Mouse (Mus musculus) limb, embryonic 11.5 days (tissue): ENCODE measurements around the gene Rnf5. TPM values are rescaled to one million over a fixed set of nuclear protein-coding genes. Genes with fewer than 3 reads are reported as not detected.

Experiments
- ATAC-seq: fragments of 200-750 bp; cut with Nextera tagmentation; 2 replicates; pipeline ENCODE4 v1.8.0; 2017; ENCODE audit warnings: low read depth; ENCODE audit not compliant: insufficient number of reproducible peaks, low FRiP score, low TSS enrichment
- DNase-seq: peaks from one replicate; pipeline ENCODE4 v3.0.0-alpha.2; 2015; ENCODE audit warnings: low spot score
- H3K27ac ChIP-seq: fragments of 300-500 bp; sonication (generic); replicated peaks from 2 replicates; pipeline ENCODE4 v1.5.1; 2014; ENCODE audit warnings: low read depth, mild to moderate bottlenecking, low read length
- H3K27me3 ChIP-seq: fragments of 300-500 bp; sonication (generic); 2 replicates; pipeline ENCODE4 v1.6.1; 2014; ENCODE audit warnings: mild to moderate bottlenecking, low read length, mixed read lengths; ENCODE audit not compliant: control insufficient read depth, insufficient read depth
- H3K36me3 ChIP-seq: fragments of 300-500 bp; sonication (generic); 2 replicates; pipeline ENCODE4 v1.6.1; 2014; ENCODE audit warnings: mild to moderate bottlenecking, low read length, moderate library complexity, mixed read lengths; ENCODE audit not compliant: control insufficient read depth, insufficient read depth
- H3K4me1 ChIP-seq: fragments of 300-500 bp; sonication (generic); 2 replicates; pipeline ENCODE4 v1.6.1; 2014; ENCODE audit warnings: low read length, mixed read lengths; ENCODE audit not compliant: control insufficient read depth, insufficient read depth
- H3K4me2 ChIP-seq: fragments of 300-500 bp; sonication (generic); 2 replicates; pipeline ENCODE4 v1.6.1; 2014; ENCODE audit warnings: low read depth, mild to moderate bottlenecking, moderate library complexity; ENCODE audit not compliant: severe bottlenecking
- H3K4me3 ChIP-seq: fragments of 300-500 bp; sonication (generic); 2 replicates; pipeline ENCODE4 v1.5.1; 2014; ENCODE audit warnings: low read depth, low read length
- H3K9ac ChIP-seq: fragments of 300-500 bp; sonication (generic); 2 replicates; pipeline ENCODE4 v1.6.1; 2014; ENCODE audit warnings: mild to moderate bottlenecking, low read length
- H3K9me3 ChIP-seq: fragments of 300-500 bp; sonication (generic); 2 replicates; pipeline ENCODE4 v1.6.1; 2016; ENCODE audit warnings: low read length; ENCODE audit not compliant: control insufficient read depth
- WGBS: fragments of 180-500 bp; shearing (Covaris S2); extraction: QIAGEN DNeasy Blood & Tissue Kit; methylation state at CpG from one replicate; pipeline ENCODE4 v1.1.7; 2014; 5-methylcytosine and 5-hydroxymethylcytosine counted together
- polyA plus RNA-seq: library from polyadenylated mRNA; unstranded; fragments of >200 nt; fragmentation: Nextera tagmentation; extraction: Ambion mirVana; gene quantifications from 2 replicates; pipeline ENCODE4 v1.2.1, GENCODE M21; 2014

Rnf5 gene
- polyA plus RNA-seq, 1 experiment from 2014 or later: 111 TPM

DNA sequence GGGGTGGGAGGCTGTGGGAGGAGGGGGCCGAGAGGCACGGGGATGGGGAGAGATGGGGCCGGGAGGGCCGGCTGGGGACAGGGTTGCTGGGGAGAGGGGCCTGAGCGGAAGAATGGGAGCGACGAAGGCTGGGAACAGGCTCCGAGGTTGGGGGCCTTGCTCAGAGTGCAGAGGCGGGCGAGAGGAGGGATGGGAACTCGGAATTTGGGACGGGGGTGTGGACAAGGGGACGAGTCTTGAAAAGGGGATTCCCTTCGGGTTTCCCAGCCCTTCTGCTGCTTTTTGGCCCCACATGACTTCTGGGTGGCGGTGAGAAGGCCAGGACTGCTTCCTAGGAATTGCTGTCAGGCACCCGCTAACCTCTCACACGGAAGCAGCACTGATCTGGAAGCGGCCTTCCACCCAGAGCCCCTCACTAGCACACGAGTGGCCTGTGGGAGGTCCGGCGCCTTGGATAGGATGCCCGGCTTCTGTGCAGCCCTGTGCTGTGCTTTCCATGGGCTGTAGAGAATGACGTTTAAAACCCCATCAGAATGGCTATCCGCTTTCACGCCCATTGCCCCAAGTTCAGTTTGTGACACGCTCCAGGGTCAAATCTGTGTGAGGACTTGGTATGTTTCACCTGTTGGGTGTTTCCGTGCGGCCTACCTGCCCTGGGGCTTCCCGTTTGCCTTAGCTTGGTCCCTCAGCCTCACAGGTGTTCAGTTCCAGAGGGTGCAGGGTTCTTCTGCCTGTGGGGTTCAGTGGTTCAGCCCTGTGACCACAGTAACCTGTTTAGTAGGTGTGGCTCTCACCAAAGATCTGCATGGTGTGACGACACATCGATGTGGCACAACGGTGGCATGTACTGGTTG is 2.9 kb upstream of the Rnf5 start:
- 18% methylated on average over 31 of the region's 32 CpGs for WGBS

DNA sequence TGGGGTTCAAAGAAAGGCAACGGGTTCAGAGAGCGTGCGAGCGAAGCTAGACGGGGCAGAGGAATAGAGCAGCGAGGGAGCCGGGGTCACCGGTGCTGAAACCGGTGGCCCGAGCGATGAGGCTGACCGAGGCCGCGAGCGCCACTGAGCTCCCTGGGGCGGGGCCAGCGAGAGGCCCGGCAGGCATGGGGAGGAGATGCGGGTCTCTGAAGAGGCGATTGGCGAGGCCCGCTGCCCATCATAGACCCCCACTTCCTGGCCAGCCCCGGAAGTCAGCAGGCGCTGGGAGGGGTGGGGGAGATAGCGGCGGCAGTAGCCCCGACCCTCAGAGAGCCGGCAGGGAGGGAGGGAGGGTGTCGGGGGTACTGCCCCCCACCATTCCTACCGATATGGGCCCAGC is 2.1 kb upstream of the Rnf5 start:
- Histone ChIP-seq H3K9me3 (no peaks in the 10 kb centered on the region), H3K9ac (peak overlapping the region; percentile 89), H3K4me2 (peak overlapping the region; percentile 93), H3K36me3 (peaks cover 4% of the 10 kb centered on the region; the same call in 1 of the 2 replicates), H3K27me3 (no peaks in the 10 kb centered on the region), H3K27ac (peak overlapping the region; percentile 72; the same call in 1 of the 2 replicates), H3K4me1 (peaks cover 16% of the 10 kb centered on the region), H3K4me3 (peak overlapping the region; percentile 96)
- under 1% methylated on average over 23 of the region's 30 CpGs for WGBS
- ATAC-seq: peak; percentile 14
- peak; percentile 97 for DNase-seq

More for the DNA sequence above, 2.9 kb upstream of the Rnf5 start:
- Histone ChIP-seq H3K4me1 (peaks cover 16% of the 10 kb centered on the region), H3K4me3 (peak overlapping the region; percentile 96), H3K36me3 (peaks cover 8% of the 10 kb centered on the region; the same call in 1 of the 2 replicates), H3K27ac (peak overlapping the region; percentile 68; the same call in 1 of the 2 replicates), H3K27me3 (no peaks in the 10 kb centered on the region), H3K9ac (peak overlapping the region; percentile 89), H3K9me3 (no peaks in the 10 kb centered on the region), H3K4me2 (peak overlapping the region; percentile 93)
- no peak for ATAC-seq
- DNase-seq: no peak

DNA sequence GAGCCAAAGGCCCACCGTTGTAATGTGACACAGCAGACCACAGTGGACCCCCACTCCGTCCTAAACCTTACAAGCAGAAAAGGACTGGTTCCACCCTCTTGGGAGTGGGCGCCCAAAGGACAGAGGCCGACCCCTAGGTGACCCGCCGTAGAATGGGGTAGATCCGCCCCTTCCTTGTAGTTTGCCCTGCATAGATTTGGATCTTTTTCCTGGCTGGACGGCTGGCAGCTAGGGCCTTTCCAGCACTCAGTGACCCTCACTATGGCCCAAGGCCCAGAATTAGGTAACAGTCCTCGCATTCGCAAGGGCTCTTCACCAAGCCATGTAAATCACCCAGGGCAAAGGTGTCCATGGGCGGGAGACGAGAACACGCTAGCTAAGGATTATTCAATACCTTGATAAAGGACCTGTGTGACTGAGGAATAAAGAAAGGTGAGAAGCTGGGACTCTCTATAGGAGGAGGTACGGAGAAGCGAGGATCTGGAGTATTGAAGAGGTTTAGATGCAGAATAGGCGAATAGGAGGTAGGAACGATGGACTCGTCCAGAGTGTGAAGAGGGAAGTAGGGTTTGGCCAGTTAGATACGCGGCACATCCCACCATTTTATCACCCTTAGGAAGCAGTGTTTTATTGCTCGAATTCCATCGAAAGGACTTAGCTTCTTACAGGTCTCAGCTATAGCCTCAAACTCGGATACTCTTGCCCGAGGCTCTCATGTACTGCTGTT is 1.2 kb upstream of the Rnf5 start:
- 10% methylated on average over 24 of the region's 24 CpGs for WGBS
- H3K4me1 ChIP-seq: peaks cover 16% of the 10 kb centered on the region
- DNase-seq (no peak), ATAC-seq (no peak)
- no peaks in the 10 kb centered on the region for H3K27me3 ChIP-seq
- H3K27ac ChIP-seq: peak overlapping the region; percentile 72
- peak overlapping the region; percentile 89 for H3K9ac ChIP-seq
- H3K9me3 ChIP-seq: no peaks in the 10 kb centered on the region
- H3K4me3 ChIP-seq: peak overlapping the region; percentile 96
- peaks cover 7% of the 10 kb centered on the region; the same call in 1 of the 2 replicates for H3K36me3 ChIP-seq
- peak overlapping the region; percentile 93 for H3K4me2 ChIP-seq

DNA sequence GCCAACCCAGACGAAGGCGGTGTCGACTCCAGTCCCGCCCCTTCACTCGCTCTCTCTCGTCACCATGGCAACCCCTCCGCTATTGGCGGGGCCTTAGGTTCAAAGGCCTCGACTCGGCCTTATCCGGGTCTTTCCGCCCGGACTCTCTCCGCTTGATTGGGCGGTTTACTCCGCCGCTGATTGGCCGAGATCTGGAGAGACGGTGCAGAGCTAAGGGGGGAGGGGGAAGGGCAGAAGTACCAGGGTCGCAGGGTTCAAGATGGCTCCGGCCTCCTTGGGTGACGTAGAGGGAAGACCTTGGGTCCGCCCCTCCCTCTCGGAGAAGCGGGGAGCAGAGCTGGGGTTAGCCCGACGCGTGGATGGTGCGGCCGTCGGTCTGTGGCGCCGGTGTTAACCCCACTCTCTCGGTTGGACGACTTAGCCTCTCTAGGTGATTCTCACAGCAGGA is 595 bp upstream of the Rnf5 start, which contains the start of gene Agpat1:
TSS of gene Agpat1 (plus strand) at position 202 of the 448 bp plus-strand sequence.
- H3K9me3 ChIP-seq: no peaks in the 10 kb centered on the region
- ATAC-seq (peak; percentile 90), DNase-seq (peak; percentile 99)
- peaks cover 7% of the 10 kb centered on the region; the same call in 1 of the 2 replicates for H3K36me3 ChIP-seq
- peaks cover 16% of the 10 kb centered on the region for H3K4me1 ChIP-seq
- H3K27me3 ChIP-seq: no peaks in the 10 kb centered on the region
- H3K4me3 ChIP-seq: peak within 1 kb of the TSS; percentile 96
- H3K4me2 ChIP-seq: peak within 1 kb of the TSS; percentile 93
- H3K9ac ChIP-seq: peak within 1 kb of the TSS; percentile 89
- peak within 1 kb of the TSS; percentile 72 for H3K27ac ChIP-seq
- 0% methylated on average over 35 of the region's 35 CpGs for WGBS

DNA sequence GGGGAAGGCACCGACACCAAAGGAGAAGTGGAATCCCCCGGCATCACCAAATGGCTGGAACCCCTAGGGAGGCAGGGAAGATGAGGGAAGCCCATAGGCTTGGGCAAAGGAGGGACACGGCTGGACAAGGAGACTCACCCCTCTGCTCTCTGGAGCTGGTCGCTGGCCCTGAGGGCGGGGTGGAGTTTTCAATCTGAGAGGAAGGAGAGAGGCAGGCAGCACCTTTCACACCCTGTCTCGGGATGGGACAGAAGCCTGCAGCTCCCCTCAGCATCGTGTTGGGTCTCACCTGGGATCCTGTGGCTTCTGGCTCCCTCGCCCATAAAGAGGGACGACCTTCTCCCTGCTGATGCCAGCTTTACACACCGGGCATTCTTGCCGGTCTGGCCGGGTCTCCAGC is 1.7 kb downstream of the Rnf5 start:
- no peak overlapping the region for H3K4me3 ChIP-seq
- peaks cover 25% of the 10 kb centered on the region for H3K4me1 ChIP-seq
- 0 out of 2 replicates have a peak overlapping the region, but pooled peaks have one; percentile 73 for H3K4me2 ChIP-seq
- ATAC-seq (no peak), DNase-seq (no peak)
- peaks cover 7% of the 10 kb centered on the region; the same call in 1 of the 2 replicates for H3K36me3 ChIP-seq
- no peak overlapping the region for H3K27ac ChIP-seq
- H3K9me3 ChIP-seq: no peaks in the 10 kb centered on the region
- no peaks in the 10 kb centered on the region for H3K27me3 ChIP-seq
- no peak overlapping the region for H3K9ac ChIP-seq
- WGBS: 85% methylated on average over 12 of the region's 12 CpGs

DNA sequence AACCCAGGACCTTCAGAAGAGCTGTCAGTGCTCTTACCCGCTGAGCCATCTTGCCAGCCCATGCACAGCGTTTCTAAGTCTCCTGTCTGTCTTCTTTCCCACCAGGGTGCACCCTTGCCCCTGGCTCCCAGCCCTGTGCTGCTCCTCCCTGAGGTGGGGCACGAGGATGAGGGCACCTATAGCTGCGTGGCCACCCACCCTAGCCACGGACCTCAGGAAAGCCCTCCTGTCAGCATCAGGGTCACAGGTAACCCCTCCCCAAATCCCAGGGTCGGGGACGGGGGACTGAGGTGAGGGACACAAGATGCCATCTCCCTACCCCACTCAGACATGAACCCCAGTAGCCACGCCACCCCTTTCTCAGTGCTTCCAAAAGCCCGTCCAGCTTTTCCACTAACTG is 3.6 kb downstream of the Rnf5 start:
- Histone ChIP-seq H3K4me3 (no peak overlapping the region), H3K27ac (no peak overlapping the region), H3K4me2 (no peak overlapping the region), H3K9ac (no peak overlapping the region), H3K4me1 (peaks cover 17% of the 10 kb centered on the region), H3K27me3 (no peaks in the 10 kb centered on the region), H3K9me3 (no peaks in the 10 kb centered on the region), H3K36me3 (peaks cover 12% of the 10 kb centered on the region; the same call in 1 of the 2 replicates)
- ATAC-seq (no peak), DNase-seq (no peak)
- 81% methylated on average over 9 of the region's 9 CpGs for WGBS

DNA sequence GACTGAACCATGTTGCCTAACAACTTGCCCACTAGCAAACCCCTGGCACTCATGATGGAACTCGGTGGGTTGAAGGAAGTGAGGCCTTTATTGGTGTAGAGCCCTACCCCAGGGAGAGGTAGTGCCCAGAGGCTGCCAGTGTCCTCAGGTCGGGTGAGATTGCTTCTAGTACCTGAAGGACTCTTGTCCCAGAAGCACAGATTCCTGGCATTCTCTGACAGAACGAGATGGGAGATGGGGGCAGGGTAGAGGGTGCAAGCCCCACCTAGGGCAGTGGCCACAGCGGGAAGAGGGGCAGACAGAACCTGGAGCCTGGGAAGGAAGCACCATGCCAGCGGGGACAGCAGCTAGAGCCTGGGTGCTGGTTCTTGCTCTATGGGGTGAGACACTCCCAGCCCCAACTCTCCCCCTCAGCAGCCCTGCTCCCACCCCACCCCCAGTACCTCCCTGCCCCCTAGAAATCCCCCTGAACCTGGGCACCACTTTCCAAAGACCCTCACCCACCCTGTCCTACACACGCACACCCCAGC is 5.9 kb downstream of the Rnf5 start, which contains the start of gene Ager:
TSS of gene Ager (plus strand) at position 297 of the 530 bp plus-strand sequence.
- peaks cover 25% of the 10 kb centered on the region for H3K4me1 ChIP-seq
- H3K9ac ChIP-seq: no peak within 1 kb of the TSS
- no peak within 1 kb of the TSS for H3K27ac ChIP-seq
- H3K36me3 ChIP-seq: peaks cover 15% of the 10 kb centered on the region; the same call in 1 of the 2 replicates
- H3K4me3 ChIP-seq: no peak within 1 kb of the TSS
- 14% methylated on average over 6 of the region's 6 CpGs for WGBS
- DNase-seq (no peak), ATAC-seq (no peak)
- H3K27me3 ChIP-seq: no peaks in the 10 kb centered on the region
- no peak within 1 kb of the TSS for H3K4me2 ChIP-seq
- H3K9me3 ChIP-seq: no peaks in the 10 kb centered on the region

DNA sequence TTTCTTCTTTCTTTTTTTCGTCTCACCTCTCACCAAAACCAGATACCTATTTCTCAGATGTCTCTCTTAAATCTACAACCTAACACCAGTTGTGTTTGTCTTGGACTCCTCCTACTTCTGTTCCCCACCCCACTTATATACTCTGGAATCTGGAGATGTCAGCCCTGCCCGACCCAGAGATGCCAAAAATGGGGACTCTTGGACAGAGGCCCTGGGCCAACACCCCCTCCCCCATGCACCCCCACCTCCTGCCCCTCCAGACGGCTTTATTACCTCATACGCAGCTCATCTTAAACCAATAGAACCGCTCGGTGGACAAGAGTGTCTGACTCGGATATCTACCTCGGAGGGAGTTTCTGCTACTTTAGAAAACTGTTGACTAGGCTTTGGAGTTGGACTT is 7.4 kb downstream of the Rnf5 start:
- H3K36me3 ChIP-seq: peaks cover 12% of the 10 kb centered on the region; the same call in 1 of the 2 replicates
- H3K4me1 ChIP-seq: peaks cover 28% of the 10 kb centered on the region
- no peak overlapping the region for H3K9ac ChIP-seq
- 75% methylated on average over 8 of the region's 8 CpGs for WGBS
- H3K27me3 ChIP-seq: no peaks in the 10 kb centered on the region
- H3K4me2 ChIP-seq: no peak overlapping the region
- no peak overlapping the region for H3K27ac ChIP-seq
- DNase-seq (no peak), ATAC-seq (no peak)
- H3K4me3 ChIP-seq: no peak overlapping the region
- no peaks in the 10 kb centered on the region for H3K9me3 ChIP-seq
